Mouse (Mus musculus) spleen, postnatal 36 days (tissue): ENCODE data around the gene Fli1.

Experiments used
- DNase-seq, 2 experiments: peaks; one replicate each; pipeline ENCODE4 v3.0.0; 2022; ENCODE audit warnings: low spot score in 2 of 2, mixed read lengths in 1 of 2

The Fli1 gene

DNA sequence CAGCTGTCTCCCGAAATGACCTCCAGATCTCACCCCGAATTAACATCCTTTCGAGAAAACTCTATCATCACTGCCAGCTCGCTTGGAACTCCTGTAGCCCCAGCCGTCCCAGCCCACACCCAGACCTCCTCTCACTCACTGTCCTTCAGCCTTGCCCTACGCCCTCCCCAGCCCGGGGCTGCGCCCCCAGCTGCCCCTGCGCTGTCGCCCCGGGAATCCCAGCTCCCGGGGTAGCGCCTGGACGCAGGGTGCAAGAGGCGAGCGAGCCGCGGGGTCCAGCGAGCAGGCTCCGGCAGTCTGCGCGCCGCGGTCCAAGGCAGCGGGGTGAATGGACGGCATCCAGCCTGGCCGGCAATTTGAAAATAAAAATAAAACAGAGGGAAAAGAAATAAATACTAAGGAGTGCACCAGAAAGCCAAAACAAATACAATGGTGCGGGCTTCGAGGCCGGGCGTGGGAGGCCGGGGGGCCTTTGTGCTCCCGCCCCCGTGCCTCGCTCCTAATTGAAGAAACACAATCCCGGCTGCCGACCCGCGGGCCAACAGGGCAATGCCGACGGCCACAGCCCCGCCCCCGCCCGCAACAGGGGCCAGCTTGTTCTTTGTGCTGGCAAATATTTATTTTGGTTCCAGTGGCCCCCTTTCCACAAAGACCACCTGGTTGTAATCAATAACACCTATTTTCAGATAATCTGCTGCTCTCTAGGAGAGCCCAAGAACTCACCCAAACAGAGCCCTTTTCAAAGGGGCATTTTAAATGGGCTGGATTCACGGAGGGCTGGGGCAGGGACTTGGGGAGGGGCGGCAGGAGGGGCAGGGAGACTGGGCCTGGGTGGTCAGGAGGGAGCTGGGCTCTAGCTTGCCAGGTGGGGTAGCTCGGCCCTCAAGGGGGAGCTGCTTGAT lies 133.3 kb downstream of the Fli1 start:
- no peak for DNase-seq

DNA sequence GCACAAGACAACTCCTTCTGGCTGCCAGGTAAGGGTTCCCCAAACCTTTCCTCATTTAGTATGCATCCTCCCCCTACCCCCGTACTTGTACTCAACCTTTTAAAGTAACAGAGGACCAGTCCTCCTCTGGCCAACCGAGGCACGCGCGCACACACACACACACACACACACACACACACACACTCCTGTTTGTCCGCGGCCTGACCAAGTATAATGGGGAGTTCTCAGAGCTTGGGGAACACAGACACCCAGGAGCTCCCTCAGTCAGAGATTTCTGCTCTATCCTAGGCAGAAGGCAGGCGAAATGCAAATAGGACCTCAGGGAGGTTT lies 134.0 kb downstream of the Fli1 start:
- no peak for DNase-seq

DNA sequence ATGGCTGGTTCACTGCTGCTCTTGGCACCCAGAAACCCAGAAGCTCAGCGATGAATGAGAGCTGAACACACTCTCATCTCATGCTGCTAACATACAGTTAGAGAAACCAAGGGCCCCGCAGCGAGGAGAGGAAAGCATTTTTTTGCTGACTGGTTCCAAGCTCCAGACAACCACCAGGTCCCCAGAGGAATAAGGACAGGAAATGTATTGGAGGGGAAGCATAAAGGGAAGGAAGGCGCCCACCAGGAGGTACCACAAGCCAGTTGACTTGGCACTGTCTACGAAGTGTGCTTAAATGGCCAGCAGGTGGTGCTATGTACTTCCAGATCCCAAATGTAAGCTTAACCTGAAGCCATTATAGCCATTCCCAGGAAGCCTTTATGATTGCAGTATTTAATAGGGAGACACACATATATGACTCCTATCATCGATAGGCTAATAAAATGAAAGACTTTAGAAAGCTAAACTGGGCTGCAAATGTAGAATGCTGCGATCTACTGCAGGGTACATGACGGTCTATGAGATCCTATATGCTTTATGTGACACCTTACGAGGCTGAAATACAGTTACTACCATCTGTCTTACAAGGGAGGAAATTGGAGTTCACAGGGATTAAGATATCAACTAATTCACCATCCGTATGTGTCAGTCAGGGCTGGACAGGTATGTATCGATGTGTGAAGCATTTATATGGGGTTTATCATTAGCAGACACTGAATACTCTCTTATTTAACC lies 137.3 kb downstream of the Fli1 start:
- DNase-seq, result peak; percentile 54 to 63

DNA sequence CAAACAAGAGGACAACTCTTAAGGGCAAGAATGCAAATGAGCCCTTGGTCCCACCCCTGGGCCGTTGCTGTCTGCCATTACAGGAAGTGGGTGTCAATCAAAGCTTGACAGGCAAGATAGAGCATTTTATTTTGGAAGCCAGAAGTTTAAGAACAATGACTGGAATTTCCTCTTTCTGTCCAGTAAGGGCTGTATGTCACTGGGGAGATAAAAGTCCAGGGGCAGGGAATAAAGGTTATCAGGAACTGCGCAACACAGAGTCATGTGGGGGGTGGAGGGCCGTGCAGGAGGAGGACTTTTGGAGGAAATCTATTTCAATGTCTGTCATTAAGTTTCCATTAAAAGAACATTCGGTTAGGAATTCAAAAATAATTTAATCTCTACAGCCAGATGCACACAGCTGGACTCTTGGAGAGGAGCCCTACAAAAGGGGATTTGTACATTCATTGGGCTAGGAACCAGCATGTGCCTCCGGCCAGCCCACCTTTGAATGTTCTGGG lies 141.9 kb downstream of the Fli1 start:
- DNase-seq, result no peak

DNA sequence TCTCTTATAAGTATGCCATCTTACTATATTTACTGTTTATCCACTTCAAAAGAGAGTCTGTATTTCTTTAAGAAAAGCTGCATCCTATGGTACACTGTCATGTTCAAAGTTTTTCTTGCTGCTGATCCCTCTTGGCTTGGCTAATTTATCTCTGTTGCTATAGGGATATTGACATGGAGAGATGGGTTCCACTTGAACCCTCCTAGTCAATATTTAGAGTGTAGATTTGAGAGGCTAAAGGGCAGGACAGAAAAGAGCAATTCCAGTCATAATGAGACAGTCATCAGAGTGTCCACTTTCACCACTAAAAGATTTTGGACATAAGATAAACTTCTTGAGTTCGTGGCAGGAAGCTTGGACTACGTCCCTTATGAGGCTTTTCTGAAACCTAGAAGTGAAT lies 142.4 kb downstream of the Fli1 start:
- no peak for DNase-seq

DNA sequence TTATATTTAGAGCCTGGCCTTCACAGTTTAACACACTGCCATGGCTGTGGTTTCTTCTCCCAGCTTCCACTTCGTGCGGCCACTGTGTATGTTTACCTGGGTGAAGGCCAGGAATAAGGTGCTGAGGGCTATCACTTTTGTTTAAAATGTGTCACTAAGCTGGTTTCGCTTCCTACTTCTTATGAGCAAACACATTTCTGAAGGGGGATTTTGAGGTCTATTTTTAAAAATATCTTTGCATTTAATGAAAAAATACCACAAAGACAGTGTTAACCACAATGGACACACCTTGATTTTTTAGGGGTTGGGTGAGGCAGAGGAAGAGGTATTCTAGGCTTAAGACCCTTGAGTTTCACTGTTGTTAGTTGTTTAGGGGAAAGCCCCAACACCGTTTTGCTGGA lies 147.9 kb downstream of the Fli1 start:
- DNase-seq, result peak; percentile 73 to 82

DNA sequence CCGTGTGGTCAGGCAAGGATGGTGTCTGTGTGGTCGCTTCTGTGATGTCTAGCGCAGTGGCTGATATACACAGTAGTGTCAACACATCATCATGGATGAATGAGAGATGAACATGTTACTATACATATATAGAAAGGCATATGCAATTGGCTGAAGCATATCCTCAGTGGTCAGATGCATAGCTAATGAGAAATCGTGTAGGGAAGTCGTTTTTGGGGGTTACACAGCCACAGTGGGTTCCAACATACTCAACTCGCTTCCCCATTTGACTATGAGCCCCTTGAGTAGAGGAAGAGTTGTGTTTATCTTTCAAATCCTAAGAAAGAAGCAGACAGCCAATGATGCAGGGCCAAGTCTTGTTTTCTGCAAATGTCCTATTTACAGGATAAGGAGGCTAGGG lies 149.9 kb downstream of the Fli1 start:
- DNase-seq, result peak; percentile 70 to 75

DNA sequence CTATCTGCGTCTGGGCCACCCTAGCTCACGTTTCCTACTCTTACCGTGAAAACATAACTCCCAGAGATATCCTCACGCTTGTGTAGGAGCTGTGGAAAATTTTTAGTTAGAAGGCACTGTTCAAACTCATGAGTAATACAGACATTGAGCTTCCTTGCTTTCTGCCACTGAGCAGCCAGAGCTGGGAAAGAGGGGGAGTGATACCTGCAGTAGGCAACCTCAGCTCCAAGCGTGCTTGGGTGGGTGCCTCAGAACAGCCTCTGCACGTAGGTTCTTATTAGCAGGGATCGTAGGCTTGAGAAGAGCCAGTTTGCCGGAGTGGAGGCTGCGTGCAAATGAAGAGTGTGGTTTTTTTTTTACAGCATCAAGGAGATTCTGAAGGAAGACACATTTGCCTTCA lies 151.0 kb downstream of the Fli1 start:
- DNase-seq, result no peak

DNA sequence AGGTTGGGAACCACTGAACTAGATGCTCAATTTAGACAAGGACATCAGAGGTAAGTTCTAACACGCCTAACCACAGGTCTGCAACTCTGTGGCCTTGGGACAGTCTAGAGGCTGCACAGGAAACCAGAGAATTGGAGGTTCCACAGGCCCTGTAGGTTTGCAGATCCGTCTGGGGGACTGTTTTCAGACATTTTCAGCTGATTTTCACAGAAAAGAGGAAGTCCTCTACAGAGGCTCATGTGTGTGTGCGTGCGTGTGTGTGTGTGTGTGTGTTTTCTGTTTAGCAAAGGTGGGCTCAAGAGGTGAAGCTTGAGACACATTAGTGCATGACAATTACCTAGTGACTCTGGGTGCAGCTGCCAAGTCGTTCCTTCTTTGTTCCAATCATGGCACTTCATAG lies 151.6 kb downstream of the Fli1 start:
- peak; percentile 81 to 87 for DNase-seq

DNA sequence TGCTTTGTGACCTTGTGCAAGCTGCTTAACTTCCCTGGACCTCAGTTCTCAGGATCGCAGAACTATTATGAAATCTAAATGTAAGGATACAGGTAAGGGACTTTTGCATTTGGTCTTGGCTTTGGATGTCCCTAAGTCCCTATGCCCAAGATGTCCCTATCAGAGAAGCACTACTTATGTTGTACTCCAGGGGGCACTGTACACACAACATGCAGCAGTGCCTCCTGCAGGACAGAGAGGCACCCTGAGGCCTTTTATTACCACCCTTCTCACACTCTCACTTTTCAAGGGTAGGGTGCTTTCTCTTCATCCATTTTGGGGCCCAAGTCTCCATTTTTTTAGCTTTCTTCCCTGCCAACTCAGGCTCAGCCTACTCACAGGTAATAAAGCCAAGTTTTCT lies 154.5 kb downstream of the Fli1 start:
- peak; percentile 64 to 72 for DNase-seq

DNA sequence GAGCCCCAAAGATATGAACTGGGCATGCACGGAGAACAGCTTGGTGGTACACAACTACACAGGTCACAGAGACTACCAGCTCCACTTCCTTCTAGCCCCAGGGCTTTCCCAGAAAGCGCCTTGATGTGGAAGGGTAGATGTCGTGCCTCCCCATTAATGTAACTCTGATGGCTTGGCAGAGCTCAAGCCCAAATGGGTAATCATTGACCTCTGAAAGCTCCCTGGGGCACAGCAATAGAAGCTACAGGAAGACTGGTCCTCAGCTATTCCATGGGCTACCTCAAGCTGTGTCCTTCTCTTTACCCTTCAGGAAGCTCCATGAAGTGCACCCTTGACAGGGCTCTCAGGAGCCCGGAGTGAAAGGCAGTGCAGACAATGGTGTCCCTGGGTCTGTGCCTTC lies 157.8 kb downstream of the Fli1 start:
- no peak for DNase-seq

DNA sequence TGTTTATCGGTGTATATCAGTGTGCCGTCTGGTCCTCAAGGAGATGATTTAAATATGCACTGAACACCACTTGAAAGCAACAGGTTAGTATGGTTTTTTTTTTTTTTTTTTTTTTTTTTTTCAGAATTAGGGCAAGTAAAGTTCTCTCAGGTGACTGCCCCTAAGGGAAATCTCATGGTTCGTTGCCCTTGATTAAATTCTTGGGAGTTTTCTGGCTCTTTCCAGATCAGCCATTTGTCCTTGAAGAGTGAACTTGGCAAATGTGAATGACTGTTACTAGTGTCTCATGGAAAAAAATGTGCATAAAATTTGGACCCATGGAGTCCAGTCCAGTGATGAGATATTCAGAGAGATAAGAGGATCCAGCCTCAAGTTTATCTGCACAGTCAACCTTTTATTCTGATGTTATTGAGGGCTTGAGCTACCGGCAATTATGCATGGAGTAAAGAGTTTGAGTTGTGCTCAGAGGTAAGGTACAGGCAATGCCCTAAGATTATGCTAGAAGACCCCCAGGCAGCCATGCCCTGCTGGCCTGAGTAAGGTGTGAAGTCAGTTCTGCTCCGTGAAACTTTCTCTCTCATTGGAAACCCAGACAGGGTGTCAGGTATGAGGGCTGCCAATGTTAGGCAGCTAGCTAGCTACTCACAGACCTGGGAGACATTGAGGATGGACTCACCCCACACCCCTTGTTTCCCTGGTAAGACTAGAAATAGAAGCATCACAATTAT lies 165.6 kb downstream of the Fli1 start:
- DNase-seq, result no peak

DNA sequence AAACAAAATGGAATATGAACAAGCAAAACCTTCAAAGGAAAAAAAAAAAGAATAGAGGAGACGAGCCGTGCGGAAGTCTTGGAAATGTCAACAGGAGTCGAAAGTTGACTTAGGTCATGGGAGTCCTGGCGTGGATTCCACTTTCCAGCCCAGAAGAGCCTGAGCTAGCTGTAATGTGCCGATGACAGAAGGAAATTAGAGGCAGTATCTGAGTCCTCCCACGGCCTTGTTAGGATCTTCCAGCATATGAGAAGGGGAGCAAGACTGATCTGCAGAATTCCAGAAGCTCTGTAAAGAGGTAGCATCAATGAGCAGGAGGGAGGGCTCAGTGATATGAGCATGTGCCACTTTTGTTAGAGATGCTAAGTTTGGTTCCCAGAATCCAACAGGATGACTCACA lies 166.6 kb downstream of the Fli1 start:
- no peak for DNase-seq

DNA sequence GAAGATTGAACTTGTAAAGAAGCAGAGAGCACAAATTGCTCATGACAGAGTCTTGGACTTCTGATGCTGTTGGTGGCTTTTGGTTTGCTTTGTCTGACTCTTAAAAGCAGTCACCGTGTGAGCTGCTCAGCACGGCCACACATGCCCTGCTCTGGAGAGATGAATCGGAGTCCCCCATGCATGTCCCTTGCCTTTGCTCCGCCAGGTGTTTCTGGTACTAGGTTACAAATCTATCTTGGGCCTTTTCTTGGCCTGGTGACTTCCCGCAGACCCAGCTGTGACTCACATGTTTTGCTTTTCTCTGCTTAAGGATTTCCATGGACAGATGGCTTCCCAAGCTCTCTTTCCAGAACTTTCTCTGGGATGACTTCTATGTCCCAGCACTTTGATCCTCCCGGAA lies 169.0 kb downstream of the Fli1 start:
- DNase-seq, result no peak
